Mouse (Mus musculus): ENCODE data around the gene Trpm3. TPM values are rescaled to one million over a fixed set of nuclear protein-coding genes. Genes with fewer than 3 reads are reported as not detected.

Gene Trpm3
- polyA plus RNA-seq, 1 experiment, result not detected

DNA sequence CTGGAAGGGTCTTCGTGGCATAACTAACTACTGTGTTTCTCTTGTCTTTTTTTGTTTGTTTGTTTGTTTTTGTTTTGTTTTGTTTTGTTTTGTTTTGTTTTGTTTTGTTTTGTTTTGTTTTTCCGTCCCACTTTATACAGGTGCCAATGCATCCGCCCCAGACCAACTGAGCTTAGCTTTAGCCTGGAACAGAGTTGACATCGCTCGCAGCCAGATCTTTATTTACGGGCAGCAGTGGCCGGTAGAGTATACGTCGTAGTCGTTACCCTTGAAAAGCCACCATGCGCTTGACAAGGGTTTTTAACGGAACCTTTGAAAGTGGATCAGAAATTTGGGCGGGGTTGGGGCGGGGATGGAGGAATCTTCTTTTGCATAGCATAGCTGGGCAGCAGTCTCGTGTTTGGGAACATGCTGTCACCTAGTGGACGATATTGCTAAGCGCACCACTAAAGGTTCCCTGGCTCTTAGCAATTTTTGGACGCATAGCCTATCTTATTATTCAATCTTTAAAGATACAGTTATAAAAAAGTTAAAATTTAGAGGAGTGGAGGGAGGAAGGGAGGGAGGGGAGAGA is 745.0 kb downstream of the Trpm3 start:
- Histone ChIP-seq H3K36me3 (replicated peaks; ENCODE audit: low read length) (no peaks in the 10 kb centered on the region), H3K9me3 (no peaks in the 10 kb centered on the region), H3K4me3 (replicated peaks) (peak overlapping the region; percentile 76), H3K4me1 (peaks cover 3% of the 10 kb centered on the region; the same call in 1 of the 2 replicates), H3K27me3 (replicated peaks) (peaks cover 2% of the 10 kb centered on the region)
- no peak for TF ChIP-seq FLI1 (IDR thresholded peaks at IDR 0.05; ENCODE audit: low read length)
- no peak for TF ChIP-seq GATA1 (IDR thresholded peaks at IDR 0.05; ENCODE audit: borderline replicate concordance, low read length)

DNA sequence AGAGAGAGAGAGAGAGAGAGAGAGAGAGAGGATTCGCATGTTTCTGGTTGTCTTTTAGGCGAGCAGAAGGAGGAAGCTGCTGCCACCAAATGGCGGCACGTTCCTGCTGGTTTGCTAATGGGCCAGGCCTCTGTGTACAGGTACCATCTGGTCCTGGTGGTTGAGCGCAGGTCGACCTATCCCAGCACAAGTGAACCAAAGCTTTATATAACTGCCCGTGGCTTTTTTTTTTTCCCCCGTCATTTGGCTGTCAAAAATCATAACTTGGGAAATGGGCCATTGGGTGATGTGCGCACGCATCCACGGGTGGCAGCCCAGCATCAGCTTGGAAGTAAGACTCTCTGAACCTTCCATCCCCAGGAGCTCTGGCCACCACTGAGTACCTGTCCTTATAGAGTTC is 745.5 kb downstream of the Trpm3 start:
- H3K27me3 ChIP-seq (replicated peaks), result peaks cover 2% of the 10 kb centered on the region
- no peaks in the 10 kb centered on the region for H3K36me3 ChIP-seq (replicated peaks; ENCODE audit: low read length)
- TF ChIP-seq GATA1 (IDR thresholded peaks at IDR 0.05; ENCODE audit: borderline replicate concordance, low read length) (no peak), FLI1 (IDR thresholded peaks at IDR 0.05; ENCODE audit: low read length) (no peak)
- H3K4me1 ChIP-seq, result peaks cover 3% of the 10 kb centered on the region; the same call in 1 of the 2 replicates
- peak overlapping the region; percentile 69 for H3K4me3 ChIP-seq (replicated peaks)
- no peaks in the 10 kb centered on the region for H3K9me3 ChIP-seq

DNA sequence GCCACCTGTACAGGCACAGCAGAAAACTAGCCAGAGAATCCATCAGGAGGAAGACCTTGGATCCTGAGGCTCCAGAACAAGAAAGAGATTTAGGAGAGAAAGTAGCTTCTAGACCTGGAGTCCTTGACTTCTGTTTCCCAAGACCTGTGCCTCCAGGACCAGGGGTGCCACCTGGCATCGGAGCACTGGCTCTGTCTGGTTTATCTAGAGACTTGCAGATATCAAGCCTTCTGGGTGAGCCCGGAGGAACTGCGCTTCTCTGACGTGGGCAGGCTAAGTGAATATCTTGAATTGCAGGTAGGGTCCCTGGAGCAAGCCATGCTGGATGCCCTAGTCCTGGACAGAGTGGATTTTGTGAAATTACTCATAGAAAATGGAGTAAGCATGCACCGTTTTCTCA is 746.2 kb downstream of the Trpm3 start:
- peaks cover 2% of the 10 kb centered on the region for H3K27me3 ChIP-seq (replicated peaks)
- TF ChIP-seq FLI1 (IDR thresholded peaks at IDR 0.05; ENCODE audit: low read length), result no peak
- TF ChIP-seq GATA1 (IDR thresholded peaks at IDR 0.05; ENCODE audit: borderline replicate concordance, low read length), result no peak
- H3K4me3 ChIP-seq (replicated peaks), result no peak overlapping the region

DNA sequence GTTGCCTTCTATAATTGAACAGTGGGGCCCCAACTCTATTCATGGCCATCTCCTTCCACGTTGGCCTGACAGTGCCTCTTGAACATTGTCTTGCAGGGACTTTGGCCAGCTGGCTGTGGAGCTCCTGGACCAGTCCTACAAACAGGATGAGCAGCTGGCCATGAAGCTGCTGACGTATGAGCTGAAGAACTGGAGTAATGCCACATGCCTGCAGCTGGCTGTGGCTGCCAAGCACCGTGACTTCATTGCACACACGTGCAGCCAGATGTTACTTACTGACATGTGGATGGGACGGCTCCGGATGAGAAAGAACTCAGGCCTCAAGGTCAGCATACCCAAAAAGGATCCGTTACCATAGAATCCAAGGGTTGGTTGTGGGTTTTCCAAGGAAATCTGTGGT is 763.0 kb downstream of the Trpm3 start:
- H3K4me1 ChIP-seq, result peaks cover 4% of the 10 kb centered on the region; the same call in 1 of the 2 replicates
- TF ChIP-seq FLI1 (IDR thresholded peaks at IDR 0.05; ENCODE audit: low read length), result no peak
- TF ChIP-seq GATA1 (IDR thresholded peaks at IDR 0.05; ENCODE audit: borderline replicate concordance, low read length), result no peak
- H3K27me3 ChIP-seq (replicated peaks), result no peaks in the 10 kb centered on the region
- no peaks in the 10 kb centered on the region; the same call in 1 of the 2 replicates for H3K9me3 ChIP-seq
- H3K36me3 ChIP-seq (replicated peaks; ENCODE audit: low read length), result no peaks in the 10 kb centered on the region
- H3K4me3 ChIP-seq (replicated peaks), result no peak overlapping the region

More for the DNA sequence above, 746.2 kb downstream of the Trpm3 start:
- Histone ChIP-seq H3K9me3 (no peaks in the 10 kb centered on the region), H3K4me1 (peaks cover 3% of the 10 kb centered on the region; the same call in 1 of the 2 replicates), H3K36me3 (replicated peaks; ENCODE audit: low read length) (no peaks in the 10 kb centered on the region)

DNA sequence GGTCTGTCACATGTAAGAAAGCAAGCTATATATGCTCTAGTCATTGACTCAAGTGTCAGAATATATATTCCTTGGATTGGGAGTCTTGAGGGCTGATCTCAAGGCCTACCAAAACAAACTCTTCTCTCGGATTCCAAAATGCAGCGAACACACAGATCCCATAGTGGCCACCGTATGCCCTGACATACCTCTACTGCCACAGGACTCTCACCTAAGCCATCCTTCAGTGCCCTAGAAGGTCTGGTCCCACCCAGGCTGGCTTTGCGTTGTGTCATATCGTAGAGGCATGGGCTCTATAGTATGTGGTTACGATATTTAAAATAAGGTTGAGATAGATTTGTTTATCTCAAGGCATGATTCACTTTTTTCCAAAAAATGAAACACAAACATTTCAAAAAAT is 763.5 kb downstream of the Trpm3 start:
- H3K36me3 ChIP-seq (replicated peaks; ENCODE audit: low read length), result no peaks in the 10 kb centered on the region
- H3K4me3 ChIP-seq (replicated peaks), result no peak overlapping the region
- H3K9me3 ChIP-seq, result no peaks in the 10 kb centered on the region; the same call in 1 of the 2 replicates
- H3K4me1 ChIP-seq, result peaks cover 4% of the 10 kb centered on the region; the same call in 1 of the 2 replicates
- H3K27me3 ChIP-seq (replicated peaks), result no peaks in the 10 kb centered on the region
- no peak for TF ChIP-seq GATA1 (IDR thresholded peaks at IDR 0.05; ENCODE audit: borderline replicate concordance, low read length)
- TF ChIP-seq FLI1 (IDR thresholded peaks at IDR 0.05; ENCODE audit: low read length), result no peak

DNA sequence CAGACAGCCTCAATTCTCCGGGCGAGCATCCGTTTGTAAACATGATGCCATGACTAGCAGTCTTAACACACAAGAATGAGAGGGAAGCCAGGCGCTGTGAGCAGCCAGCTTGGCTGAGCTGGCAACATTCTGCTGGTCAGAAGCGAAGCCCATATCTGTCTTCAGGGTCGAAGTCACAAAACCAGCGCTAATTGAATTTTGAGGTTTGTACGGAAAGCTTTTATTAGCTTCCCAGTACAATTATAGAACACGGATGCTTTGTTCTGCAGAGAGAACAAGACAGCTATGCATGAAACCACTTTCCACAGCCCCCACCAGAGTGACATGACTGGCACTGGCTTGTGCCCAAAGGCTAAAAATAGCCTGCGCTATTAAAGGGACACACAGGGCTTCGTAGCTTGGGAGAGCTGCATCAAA is 766.2 kb downstream of the Trpm3 start:
- Histone ChIP-seq H3K4me1 (peaks cover 4% of the 10 kb centered on the region; the same call in 1 of the 2 replicates), H3K36me3 (replicated peaks; ENCODE audit: low read length) (no peaks in the 10 kb centered on the region), H3K9me3 (no peaks in the 10 kb centered on the region; the same call in 1 of the 2 replicates), H3K4me3 (replicated peaks) (no peak overlapping the region), H3K27me3 (replicated peaks) (no peaks in the 10 kb centered on the region)
- TF ChIP-seq GATA1 (IDR thresholded peaks at IDR 0.05; ENCODE audit: borderline replicate concordance, low read length) (no peak), FLI1 (IDR thresholded peaks at IDR 0.05; ENCODE audit: low read length) (no peak)

DNA sequence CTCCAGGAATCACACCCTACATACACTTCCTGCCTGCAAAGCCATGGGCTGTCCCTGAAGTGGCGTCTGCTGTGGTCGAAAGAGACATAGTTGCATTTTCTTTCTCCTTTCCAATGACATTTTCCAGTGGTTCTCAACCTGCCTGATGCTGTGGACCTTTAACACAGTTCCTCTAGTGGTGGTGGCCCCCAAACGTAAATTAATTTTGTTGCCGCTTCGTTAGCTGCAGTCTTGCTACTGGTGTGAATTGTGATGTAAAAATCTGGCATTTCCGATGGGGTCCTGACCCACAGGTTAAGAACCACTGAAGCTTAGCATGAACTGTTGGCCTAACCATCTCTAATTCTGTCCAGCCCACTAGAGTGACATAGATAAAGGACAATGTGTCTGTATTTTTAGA is 771.8 kb downstream of the Trpm3 start:
- TF ChIP-seq FLI1 (IDR thresholded peaks at IDR 0.05; ENCODE audit: low read length) (no peak), GATA1 (IDR thresholded peaks at IDR 0.05; ENCODE audit: borderline replicate concordance, low read length) (no peak)
- H3K27me3 ChIP-seq (replicated peaks), result no peaks in the 10 kb centered on the region
- no peaks in the 10 kb centered on the region for H3K9me3 ChIP-seq
- no peak overlapping the region for H3K4me3 ChIP-seq (replicated peaks)
- no peaks in the 10 kb centered on the region for H3K4me1 ChIP-seq
- H3K36me3 ChIP-seq (replicated peaks; ENCODE audit: low read length), result no peaks in the 10 kb centered on the region

DNA sequence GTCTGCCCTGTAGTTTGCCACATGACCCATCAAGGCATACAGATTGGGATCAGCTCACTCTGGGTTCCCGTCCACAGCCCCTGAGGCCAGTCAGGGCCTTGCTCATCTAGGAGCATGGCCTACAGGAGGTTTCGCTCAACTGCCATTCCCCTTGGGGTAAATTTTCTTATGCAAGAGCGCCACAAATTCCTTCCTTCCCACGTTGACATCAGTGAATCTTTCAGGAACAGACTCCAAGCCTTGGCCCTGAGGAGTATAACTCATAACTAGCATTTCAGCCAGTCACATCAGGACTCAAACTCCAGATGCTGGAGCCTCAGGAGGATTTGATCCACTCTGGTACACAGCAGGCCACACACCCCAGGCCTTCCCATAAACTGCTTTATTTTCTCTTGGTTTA is 774.1 kb downstream of the Trpm3 start:
- peaks cover 3% of the 10 kb centered on the region for H3K27me3 ChIP-seq (replicated peaks)
- no peaks in the 10 kb centered on the region for H3K9me3 ChIP-seq
- H3K4me1 ChIP-seq, result peaks cover 10% of the 10 kb centered on the region
- no peaks in the 10 kb centered on the region for H3K36me3 ChIP-seq (replicated peaks; ENCODE audit: low read length)
- no peak for TF ChIP-seq GATA1 (IDR thresholded peaks at IDR 0.05; ENCODE audit: borderline replicate concordance, low read length)
- TF ChIP-seq FLI1 (IDR thresholded peaks at IDR 0.05; ENCODE audit: low read length), result no peak
- H3K4me3 ChIP-seq (replicated peaks), result no peak overlapping the region

DNA sequence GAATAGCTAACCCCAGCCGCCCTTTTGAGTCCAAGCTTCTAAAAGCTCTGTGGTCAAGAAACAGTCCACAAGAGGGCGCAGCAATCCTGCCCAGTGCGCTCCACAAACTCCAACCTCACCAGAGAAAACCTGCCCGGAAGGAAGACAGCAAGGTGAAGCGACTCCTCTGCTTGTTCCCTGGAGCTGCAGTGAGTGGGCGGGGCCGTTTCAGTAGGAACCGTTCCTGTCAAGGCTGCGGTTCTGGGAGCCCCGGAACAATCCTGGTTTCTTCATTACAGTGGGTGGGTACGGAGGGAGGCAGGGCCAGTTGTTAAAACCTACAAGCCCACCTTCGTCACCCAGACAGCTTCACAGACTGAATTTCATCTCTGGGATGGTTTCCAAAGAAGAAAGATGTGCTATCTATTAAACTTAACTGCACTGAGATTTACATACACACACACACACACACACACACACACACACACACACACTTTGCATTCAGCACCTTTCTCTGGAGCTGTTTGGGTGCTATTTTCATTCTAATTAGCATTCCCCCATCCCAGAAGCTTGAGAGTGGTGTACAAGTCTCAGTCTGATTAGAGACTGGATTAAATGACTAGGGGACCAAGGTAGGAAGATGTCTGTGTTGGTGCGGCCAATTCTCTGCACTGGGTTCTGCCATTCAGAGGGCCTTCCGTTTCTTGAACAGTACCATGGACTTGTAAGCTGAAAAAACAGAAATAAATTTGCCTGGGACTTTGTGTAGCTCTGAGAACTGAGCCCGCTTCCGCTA is 777.2 kb downstream of the Trpm3 start:
- Histone ChIP-seq H3K4me1 (peaks cover 10% of the 10 kb centered on the region), H3K36me3 (replicated peaks; ENCODE audit: low read length) (no peaks in the 10 kb centered on the region), H3K4me3 (replicated peaks) (peak overlapping the region; percentile 78), H3K9me3 (no peaks in the 10 kb centered on the region), H3K27me3 (replicated peaks) (peaks cover 3% of the 10 kb centered on the region)
- no peak for TF ChIP-seq GATA1 (IDR thresholded peaks at IDR 0.05; ENCODE audit: borderline replicate concordance, low read length)
- TF ChIP-seq FLI1 (IDR thresholded peaks at IDR 0.05; ENCODE audit: low read length), result no peak
